Mouse (Mus musculus): ENCODE measurements around the gene Esrra. TPM values are rescaled to one million over a fixed set of nuclear protein-coding genes. Genes with fewer than 3 reads are reported as not detected.

Gene Esrra
- polyA plus RNA-seq, 1 experiment, result 77.4 TPM

DNA sequence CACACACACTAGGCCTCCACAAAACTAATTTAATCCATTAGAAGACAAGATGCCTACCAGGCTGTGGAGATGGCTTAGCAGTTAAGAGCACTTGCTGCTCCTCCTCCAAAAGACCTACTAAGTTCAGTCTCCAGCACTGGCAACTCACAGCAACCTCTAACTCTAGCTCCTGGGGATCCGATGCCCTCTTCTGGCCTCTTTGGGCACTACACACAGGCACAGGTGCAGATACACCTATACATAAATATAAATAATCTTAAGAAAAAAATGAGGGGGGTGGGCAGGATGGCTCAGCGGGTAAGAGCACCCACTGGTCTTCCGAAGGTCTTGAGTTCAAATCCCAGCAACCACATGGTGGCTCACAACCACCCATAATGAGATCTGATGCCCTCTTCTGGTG lies 14.7 kb upstream of the Esrra start:
- Histone ChIP-seq H3K4me3 (ENCODE audit: control insufficient read depth, insufficient read depth, low read length) (no peak overlapping the region), H3K27me3 (ENCODE audit: control insufficient read depth, insufficient read depth, low read length) (peaks cover 17% of the 10 kb centered on the region; the same call in 1 of the 2 replicates), H3K27ac (ENCODE audit: control insufficient read depth, insufficient read depth, low read length) (no peak overlapping the region), H3K36me3 (ENCODE audit: control insufficient read depth, insufficient read depth, low read length) (no peaks in the 10 kb centered on the region), H3K4me1 (replicated peaks; ENCODE audit: control insufficient read depth, insufficient read depth, low read length) (peaks cover 13% of the 10 kb centered on the region)
- 52% methylated on average over 3 of the region's 3 CpGs for WGBS
- no peak for DNase-seq
- no peak for TF ChIP-seq POLR2A (IDR thresholded peaks at IDR 0.05; ENCODE audit: control insufficient read depth, extremely low read depth, insufficient read depth, low read length, poor library complexity)

GRCm38 (mm10) chr19:6934195-6934977 lies 12.8 kb upstream of the Esrra start, which contains the start of gene Kcnk4:
TSS of gene Kcnk4 (minus strand) at chr19:6934515.
- TF ChIP-seq POLR2A (IDR thresholded peaks at IDR 0.05; ENCODE audit: control insufficient read depth, extremely low read depth, insufficient read depth, low read length, poor library complexity) (no peak), CTCF (IDR thresholded peaks at IDR 0.05; ENCODE audit: borderline replicate concordance, control insufficient read depth, extremely low read depth, insufficient read depth, low read length, poor library complexity) (no peak)
- WGBS, result 23% methylated on average over 23 of the region's 23 CpGs

GRCm38 (mm10) chr19:6933436-6934194 lies 12.0 kb upstream of the Esrra start:
- TF ChIP-seq CTCF (IDR thresholded peaks at IDR 0.05; ENCODE audit: borderline replicate concordance, control insufficient read depth, extremely low read depth, insufficient read depth, low read length, poor library complexity), result no peak
- no peak for TF ChIP-seq POLR2A (IDR thresholded peaks at IDR 0.05; ENCODE audit: control insufficient read depth, extremely low read depth, insufficient read depth, low read length, poor library complexity)
- Histone ChIP-seq H3K27ac (ENCODE audit: control insufficient read depth, insufficient read depth, low read length) (no peak overlapping the region), H3K4me3 (ENCODE audit: control insufficient read depth, insufficient read depth, low read length) (no peak overlapping the region), H3K27me3 (ENCODE audit: control insufficient read depth, insufficient read depth, low read length) (peaks cover 17% of the 10 kb centered on the region; the same call in 1 of the 2 replicates), H3K4me1 (replicated peaks; ENCODE audit: control insufficient read depth, insufficient read depth, low read length) (peaks cover 7% of the 10 kb centered on the region), H3K36me3 (ENCODE audit: control insufficient read depth, insufficient read depth, low read length) (no peaks in the 10 kb centered on the region)
- DNase-seq, result no peak
- 7% methylated on average over 58 of the region's 58 CpGs for WGBS

More at GRCm38 (mm10) chr19:6934195-6934977, 12.8 kb upstream of the Esrra start, which contains the start of gene Kcnk4:
- H3K36me3 ChIP-seq (ENCODE audit: control insufficient read depth, insufficient read depth, low read length), result no peaks in the 10 kb centered on the region
- H3K4me1 ChIP-seq (replicated peaks; ENCODE audit: control insufficient read depth, insufficient read depth, low read length), result peaks cover 7% of the 10 kb centered on the region
- DNase-seq, result no peak
- H3K27me3 ChIP-seq (ENCODE audit: control insufficient read depth, insufficient read depth, low read length), result peaks cover 17% of the 10 kb centered on the region; the same call in 1 of the 2 replicates
- H3K4me3 ChIP-seq (ENCODE audit: control insufficient read depth, insufficient read depth, low read length), result no peak within 1 kb of the TSS
- H3K27ac ChIP-seq (ENCODE audit: control insufficient read depth, insufficient read depth, low read length), result no peak within 1 kb of the TSS

DNA sequence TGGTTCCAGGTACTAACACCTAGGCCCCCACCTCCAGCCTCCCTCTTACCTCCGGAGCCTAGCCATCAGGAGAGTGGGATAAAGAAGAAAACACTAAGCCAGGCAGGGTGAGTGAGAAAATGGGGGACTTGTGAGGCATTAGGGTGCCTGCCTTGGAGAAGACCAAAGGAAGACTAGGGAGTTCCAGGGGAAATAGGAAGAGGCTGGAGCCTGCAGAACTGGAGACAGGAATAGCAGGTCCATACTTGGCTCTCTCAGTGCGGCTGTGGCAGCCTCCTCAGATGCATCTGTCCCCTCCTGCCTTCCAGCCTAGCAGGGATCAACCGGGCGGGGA lies 11.5 kb upstream of the Esrra start:
- no peak for DNase-seq
- TF ChIP-seq POLR2A (IDR thresholded peaks at IDR 0.05; ENCODE audit: control insufficient read depth, extremely low read depth, insufficient read depth, low read length, poor library complexity) (no peak), CTCF (IDR thresholded peaks at IDR 0.05; ENCODE audit: borderline replicate concordance, control insufficient read depth, extremely low read depth, insufficient read depth, low read length, poor library complexity) (no peak)
- WGBS, result 57% methylated on average over 4 of the region's 4 CpGs
- Histone ChIP-seq H3K36me3 (ENCODE audit: control insufficient read depth, insufficient read depth, low read length) (no peaks in the 10 kb centered on the region), H3K4me3 (ENCODE audit: control insufficient read depth, insufficient read depth, low read length) (no peak overlapping the region), H3K27ac (ENCODE audit: control insufficient read depth, insufficient read depth, low read length) (no peak overlapping the region), H3K27me3 (ENCODE audit: control insufficient read depth, insufficient read depth, low read length) (peaks cover 19% of the 10 kb centered on the region; the same call in 1 of the 2 replicates), H3K4me1 (replicated peaks; ENCODE audit: control insufficient read depth, insufficient read depth, low read length) (peaks cover 7% of the 10 kb centered on the region)

DNA sequence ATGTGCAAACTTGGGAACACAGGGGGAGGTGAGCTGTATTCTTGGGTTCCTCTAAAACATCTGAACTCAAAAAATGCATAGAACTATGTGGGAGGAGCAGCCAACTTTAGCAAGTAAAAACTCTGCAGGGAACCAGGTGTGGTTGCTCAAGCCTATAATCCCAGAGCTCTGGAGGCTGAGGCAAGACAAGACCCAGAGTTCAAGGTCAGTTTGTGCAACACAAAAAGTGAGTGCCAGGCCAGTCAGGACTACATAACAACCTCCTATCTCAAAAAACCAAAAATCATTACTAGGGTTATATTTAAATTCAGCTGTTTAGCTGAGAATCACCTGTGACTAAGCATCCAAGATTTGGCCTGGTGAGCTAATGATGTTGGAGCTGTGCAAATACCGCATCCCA lies 10.4 kb upstream of the Esrra start:
- Histone ChIP-seq H3K27ac (ENCODE audit: control insufficient read depth, insufficient read depth, low read length) (no peak overlapping the region), H3K27me3 (ENCODE audit: control insufficient read depth, insufficient read depth, low read length) (peaks cover 21% of the 10 kb centered on the region; the same call in 1 of the 2 replicates), H3K4me1 (replicated peaks; ENCODE audit: control insufficient read depth, insufficient read depth, low read length) (peaks cover 7% of the 10 kb centered on the region), H3K4me3 (ENCODE audit: control insufficient read depth, insufficient read depth, low read length) (no peak overlapping the region), H3K36me3 (ENCODE audit: control insufficient read depth, insufficient read depth, low read length) (no peaks in the 10 kb centered on the region)
- DNase-seq, result no peak
- 69% methylated on average over 1 of the region's 1 CpGs for WGBS
- TF ChIP-seq POLR2A (IDR thresholded peaks at IDR 0.05; ENCODE audit: control insufficient read depth, extremely low read depth, insufficient read depth, low read length, poor library complexity) (no peak), CTCF (IDR thresholded peaks at IDR 0.05; ENCODE audit: borderline replicate concordance, control insufficient read depth, extremely low read depth, insufficient read depth, low read length, poor library complexity) (no peak)

DNA sequence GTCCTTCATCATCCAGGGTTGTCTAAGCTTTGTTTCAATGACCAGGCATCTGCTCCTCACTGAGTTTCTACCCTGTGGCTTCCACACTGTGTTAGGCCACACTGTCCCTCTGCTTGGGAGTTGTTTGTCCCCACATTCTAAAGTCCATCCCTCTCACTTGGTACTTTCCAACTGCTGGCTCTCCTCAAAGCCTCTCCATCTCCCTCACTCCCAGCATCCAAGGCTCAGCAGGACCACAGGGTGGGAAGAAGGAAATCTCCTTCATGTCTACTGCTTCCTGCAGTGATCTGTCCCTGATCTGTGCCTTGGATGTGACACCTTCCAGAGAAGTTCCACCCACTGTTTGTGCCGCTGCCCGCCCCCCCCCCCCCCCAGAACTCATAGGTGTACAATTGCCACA lies 9.4 kb upstream of the Esrra start:
- peaks cover 7% of the 10 kb centered on the region for H3K4me1 ChIP-seq (replicated peaks; ENCODE audit: control insufficient read depth, insufficient read depth, low read length)
- no peak for TF ChIP-seq CTCF (IDR thresholded peaks at IDR 0.05; ENCODE audit: borderline replicate concordance, control insufficient read depth, extremely low read depth, insufficient read depth, low read length, poor library complexity)
- no peak for TF ChIP-seq POLR2A (IDR thresholded peaks at IDR 0.05; ENCODE audit: control insufficient read depth, extremely low read depth, insufficient read depth, low read length, poor library complexity)
- 23% methylated on average over 2 of the region's 2 CpGs for WGBS
- no peak for DNase-seq
- H3K27me3 ChIP-seq (ENCODE audit: control insufficient read depth, insufficient read depth, low read length), result peaks cover 23% of the 10 kb centered on the region; the same call in 1 of the 2 replicates
- no peaks in the 10 kb centered on the region for H3K36me3 ChIP-seq (ENCODE audit: control insufficient read depth, insufficient read depth, low read length)
- no peak overlapping the region for H3K4me3 ChIP-seq (ENCODE audit: control insufficient read depth, insufficient read depth, low read length)
- H3K27ac ChIP-seq (ENCODE audit: control insufficient read depth, insufficient read depth, low read length), result no peak overlapping the region
